Mouse (Mus musculus) intestine, embryonic 14.5 days (tissue): ENCODE results near the gene Lrrc75a. TPM values are rescaled to one million over a fixed set of nuclear protein-coding genes. Genes with fewer than 3 reads are reported as not detected.

ENCODE experiments used
- ATAC-seq: fragments of 200-750 bp; cut with Nextera tagmentation; replicated peaks from 2 replicates; pipeline ENCODE4 v1.8.0; 2017; ENCODE audit warnings: low read depth, moderate number of reproducible peaks, moderate TSS enrichment, moderate library complexity; ENCODE audit not compliant: low FRiP score, low TSS enrichment
- DNase-seq: peaks from one replicate; pipeline ENCODE4 v3.0.0-alpha.2; 2018; ENCODE audit warnings: low spot score
- H3K27ac ChIP-seq: fragments of 300-500 bp; sonication (generic); 2 replicates; pipeline ENCODE4 v1.5.1; 2014; ENCODE audit warnings: low read depth, mild to moderate bottlenecking, control low read depth
- H3K27me3 ChIP-seq: fragments of 300-500 bp; sonication (generic); replicated peaks from 2 replicates; pipeline ENCODE4 v1.6.1; 2014; ENCODE audit warnings: low read length, control low read depth; ENCODE audit not compliant: control insufficient read depth, insufficient read depth
- H3K36me3 ChIP-seq: fragments of 300-500 bp; sonication (generic); 2 replicates; pipeline ENCODE4 v1.6.1; 2014; ENCODE audit warnings: low read length, control low read depth; ENCODE audit not compliant: control insufficient read depth, insufficient read depth
- H3K4me1 ChIP-seq: fragments of 300-500 bp; sonication (generic); replicated peaks from 2 replicates; pipeline ENCODE4 v1.6.1; 2014; ENCODE audit warnings: low read length, control low read depth, mixed read lengths; ENCODE audit not compliant: control insufficient read depth, insufficient read depth
- H3K4me2 ChIP-seq: fragments of 300-500 bp; sonication (generic); 2 replicates; pipeline ENCODE4 v1.6.1; 2014; ENCODE audit warnings: low read length
- H3K4me3 ChIP-seq: fragments of 300-500 bp; sonication (generic); 2 replicates; pipeline ENCODE4 v1.5.1; 2014; ENCODE audit warnings: low read depth, low read length, control low read depth, mixed read lengths
- H3K9ac ChIP-seq: fragments of 300-500 bp; sonication (generic); 2 replicates; pipeline ENCODE4 v1.6.1; 2014; ENCODE audit warnings: mild to moderate bottlenecking, low read length
- H3K9me3 ChIP-seq: fragments of 300-500 bp; sonication (generic); 2 replicates; pipeline ENCODE4 v1.6.1; 2016; ENCODE audit warnings: low read length, control low read depth; ENCODE audit not compliant: control insufficient read depth
- WGBS: fragments of 180-500 bp; shearing (Covaris S2); extraction: QIAGEN DNeasy Blood & Tissue Kit; methylation state at CpG from one replicate; pipeline ENCODE4 v1.1.7; 2014; 5-methylcytosine and 5-hydroxymethylcytosine counted together
- polyA plus RNA-seq: library from polyadenylated mRNA; unstranded; fragments of >200 nt; fragmentation: Nextera tagmentation; extraction: Ambion mirVana; gene quantifications from 2 replicates; pipeline ENCODE4 v1.2.1, GENCODE M21; 2014

Lrrc75a gene
- polyA plus RNA-seq, result 12.9 and 13.7 TPM in 2 replicates

- peak within 1 kb of the TSS; percentile 81 for H3K9ac ChIP-seq
- peaks cover 29% of the 10 kb centered on the region for H3K4me1 ChIP-seq
- no peaks in the 10 kb centered on the region for H3K27me3 ChIP-seq
- peak within 1 kb of the TSS; percentile 91 for H3K4me2 ChIP-seq
- no peaks in the 10 kb centered on the region for H3K9me3 ChIP-seq
- H3K4me3 ChIP-seq, result peak within 1 kb of the TSS; percentile 67
- peaks cover 7% of the 10 kb centered on the region; the same call in 1 of the 2 replicates for H3K36me3 ChIP-seq
- 1% methylated on average over 56 of the region's 86 CpGs for WGBS
- H3K27ac ChIP-seq, result peak within 1 kb of the TSS; percentile 90
- peak; percentile 67 for ATAC-seq
- peak; percentile 69 for DNase-seq
Observed at GRCm38 (mm10) chr11:62647661-62648590, at the start of gene Lrrc75a. Lrrc75a (minus strand) TSS chr11:62648523.

- no peaks in the 10 kb centered on the region for H3K4me1 ChIP-seq
- WGBS, result 94% methylated on average over 8 of the region's 8 CpGs
- DNase-seq, result no peak
- H3K36me3 ChIP-seq, result no peaks in the 10 kb centered on the region
- H3K27ac ChIP-seq, result no peak overlapping the region
- no peak for ATAC-seq
- H3K4me3 ChIP-seq, result no peak overlapping the region
- no peaks in the 10 kb centered on the region for H3K27me3 ChIP-seq
- H3K9ac ChIP-seq, result no peak overlapping the region
- no peaks in the 10 kb centered on the region for H3K9me3 ChIP-seq
- no peak overlapping the region for H3K4me2 ChIP-seq
Observed at GRCm38 (mm10) chr11:62695126-62695525, 46.8 kb upstream of the Lrrc75a start.

GRCm38 (mm10) chr11:62693299-62694184 is 45.2 kb upstream of the Lrrc75a start:
- H3K4me1 ChIP-seq, result no peaks in the 10 kb centered on the region
- no peaks in the 10 kb centered on the region for H3K27me3 ChIP-seq
- no peak overlapping the region for H3K4me3 ChIP-seq
- ATAC-seq, result peak; percentile 70; the same call in 1 of the 2 replicates
- 24% methylated on average over 9 of the region's 11 CpGs for WGBS
- no peak overlapping the region for H3K4me2 ChIP-seq
- no peak overlapping the region for H3K9ac ChIP-seq
- H3K9me3 ChIP-seq, result no peaks in the 10 kb centered on the region
- no peaks in the 10 kb centered on the region for H3K36me3 ChIP-seq
- DNase-seq, result peak; percentile 68
- no peak overlapping the region for H3K27ac ChIP-seq

GRCm38 (mm10) chr11:62691592-62691991 is 43.3 kb upstream of the Lrrc75a start:
- H3K27ac ChIP-seq, result no peak overlapping the region
- no peaks in the 10 kb centered on the region for H3K36me3 ChIP-seq
- H3K9me3 ChIP-seq, result no peaks in the 10 kb centered on the region
- H3K4me1 ChIP-seq, result no peaks in the 10 kb centered on the region
- 89% methylated on average over 3 of the region's 3 CpGs for WGBS
- no peak overlapping the region for H3K4me3 ChIP-seq
- ATAC-seq (no peak), DNase-seq (no peak)
- H3K4me2 ChIP-seq, result no peak overlapping the region
- no peaks in the 10 kb centered on the region for H3K27me3 ChIP-seq
- H3K9ac ChIP-seq, result no peak overlapping the region

GRCm38 (mm10) chr11:62679954-62680353 is 31.6 kb upstream of the Lrrc75a start:
- H3K36me3 ChIP-seq, result no peaks in the 10 kb centered on the region
- WGBS, result 82% methylated on average over 4 of the region's 4 CpGs
- no peaks in the 10 kb centered on the region for H3K9me3 ChIP-seq
- H3K27ac ChIP-seq, result no peak overlapping the region
- no peak for DNase-seq
- no peak for ATAC-seq
- H3K9ac ChIP-seq, result no peak overlapping the region
- no peaks in the 10 kb centered on the region for H3K27me3 ChIP-seq
- no peak overlapping the region for H3K4me3 ChIP-seq
- H3K4me1 ChIP-seq, result 0 out of 2 replicates have a peak, but pooled peaks cover 2% of the 10 kb centered on the region
- no peak overlapping the region for H3K4me2 ChIP-seq

- Histone ChIP-seq H3K4me1 (0 out of 2 replicates have a peak, but pooled peaks cover 2% of the 10 kb centered on the region), H3K27me3 (no peaks in the 10 kb centered on the region), H3K9me3 (no peaks in the 10 kb centered on the region), H3K27ac (no peak overlapping the region), H3K4me3 (no peak overlapping the region), H3K36me3 (no peaks in the 10 kb centered on the region), H3K4me2 (no peak overlapping the region), H3K9ac (no peak overlapping the region)
- ATAC-seq, result no peak
- WGBS, result 68% methylated on average over 7 of the region's 7 CpGs
- no peak for DNase-seq
Observed at GRCm38 (mm10) chr11:62678778-62679354, 30.5 kb upstream of the Lrrc75a start.

- H3K4me2 ChIP-seq, result no peak overlapping the region
- no peaks in the 10 kb centered on the region for H3K36me3 ChIP-seq
- no peaks in the 10 kb centered on the region for H3K9me3 ChIP-seq
- H3K27ac ChIP-seq, result no peak overlapping the region
- no peak overlapping the region for H3K4me3 ChIP-seq
- no peak for ATAC-seq
- DNase-seq, result no peak
- H3K4me1 ChIP-seq, result 0 out of 2 replicates have a peak, but pooled peaks cover 2% of the 10 kb centered on the region
- WGBS, result 95% methylated on average over 4 of the region's 4 CpGs
- no peak overlapping the region for H3K9ac ChIP-seq
- no peaks in the 10 kb centered on the region for H3K27me3 ChIP-seq
Observed at GRCm38 (mm10) chr11:62676290-62676596, 27.9 kb upstream of the Lrrc75a start.
